Mouse (Mus musculus): ENCODE data around the gene Mroh2a.

The Mroh2a gene

DNA sequence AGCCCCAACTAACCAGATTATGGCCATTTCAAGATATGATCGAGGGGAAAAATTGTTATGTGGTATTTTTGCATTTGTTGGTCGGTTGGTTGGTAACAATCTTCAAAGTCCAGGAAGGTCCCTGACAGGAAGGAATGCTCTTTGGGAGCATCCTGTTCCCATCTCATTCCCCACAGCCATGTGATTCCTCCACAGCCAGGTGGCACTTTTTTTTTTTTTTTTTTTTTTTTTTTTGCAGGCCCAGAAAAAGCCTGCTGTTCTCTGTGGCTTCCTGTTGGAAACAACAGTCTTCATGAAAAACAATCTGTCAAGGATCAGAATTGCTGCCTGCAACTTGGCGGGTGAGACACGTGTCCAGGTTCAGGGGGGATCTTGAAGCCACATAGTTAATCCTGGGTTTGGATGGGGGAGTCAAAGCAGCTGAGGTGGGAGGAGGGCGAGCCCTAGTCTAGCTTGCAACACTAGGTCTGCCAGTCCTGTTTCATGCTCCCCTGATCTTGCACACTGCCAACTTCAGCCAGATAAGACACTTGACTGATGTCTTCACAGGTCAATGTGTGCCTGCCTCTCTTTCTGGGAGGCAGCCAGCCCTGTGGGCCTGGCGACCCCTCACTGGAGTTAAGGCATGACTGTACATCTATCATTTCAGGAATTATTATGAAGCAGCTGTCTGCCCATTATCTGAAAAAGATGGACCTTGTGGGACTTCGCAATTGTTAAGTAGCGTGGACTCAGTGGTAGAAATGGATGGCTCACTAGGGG lies 32.3 kb downstream of the Mroh2a start:
- no peak for DNase-seq (ENCODE audit: low read depth)

DNA sequence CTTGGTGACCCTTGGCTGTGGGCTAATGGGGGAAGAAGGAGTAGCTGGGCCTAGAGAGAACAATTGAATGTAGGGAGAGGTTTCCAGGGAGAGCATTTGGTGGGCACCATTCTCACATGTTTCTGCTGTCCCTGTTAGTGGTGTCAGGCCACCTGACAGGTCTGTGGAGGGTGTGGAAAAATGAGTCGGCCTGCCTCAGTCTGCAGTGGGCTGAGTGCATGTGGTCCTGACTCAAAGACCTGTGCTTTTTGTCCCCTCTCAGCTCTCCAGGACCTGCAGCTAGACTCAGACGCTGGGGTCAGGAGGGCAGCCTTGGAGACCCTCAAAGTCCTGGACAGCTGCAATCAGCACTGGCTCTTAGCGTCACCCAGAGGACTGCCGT lies 32.8 kb downstream of the Mroh2a start:
- DNase-seq (ENCODE audit: low read depth), result no peak

DNA sequence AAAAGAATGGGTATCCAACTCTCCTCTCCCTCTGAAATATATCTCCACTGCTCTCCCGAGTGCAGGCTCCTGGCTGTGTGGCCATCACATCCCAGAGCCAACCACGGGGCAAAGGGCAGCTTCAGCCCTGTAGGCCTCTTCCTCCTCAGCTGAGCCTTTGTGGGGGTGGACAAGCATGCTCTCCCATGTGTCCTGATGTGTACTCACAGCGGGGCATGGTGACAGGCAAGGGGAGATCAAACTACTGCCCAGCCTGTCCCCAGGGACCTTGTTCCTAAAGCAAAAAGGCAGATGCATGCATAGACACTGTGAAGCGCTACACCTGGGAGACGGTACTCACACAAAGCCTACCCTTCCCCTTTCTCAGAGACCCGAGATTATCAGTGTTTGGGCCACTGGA lies 33.3 kb downstream of the Mroh2a start:
- DNase-seq (ENCODE audit: low read depth), result no peak

DNA sequence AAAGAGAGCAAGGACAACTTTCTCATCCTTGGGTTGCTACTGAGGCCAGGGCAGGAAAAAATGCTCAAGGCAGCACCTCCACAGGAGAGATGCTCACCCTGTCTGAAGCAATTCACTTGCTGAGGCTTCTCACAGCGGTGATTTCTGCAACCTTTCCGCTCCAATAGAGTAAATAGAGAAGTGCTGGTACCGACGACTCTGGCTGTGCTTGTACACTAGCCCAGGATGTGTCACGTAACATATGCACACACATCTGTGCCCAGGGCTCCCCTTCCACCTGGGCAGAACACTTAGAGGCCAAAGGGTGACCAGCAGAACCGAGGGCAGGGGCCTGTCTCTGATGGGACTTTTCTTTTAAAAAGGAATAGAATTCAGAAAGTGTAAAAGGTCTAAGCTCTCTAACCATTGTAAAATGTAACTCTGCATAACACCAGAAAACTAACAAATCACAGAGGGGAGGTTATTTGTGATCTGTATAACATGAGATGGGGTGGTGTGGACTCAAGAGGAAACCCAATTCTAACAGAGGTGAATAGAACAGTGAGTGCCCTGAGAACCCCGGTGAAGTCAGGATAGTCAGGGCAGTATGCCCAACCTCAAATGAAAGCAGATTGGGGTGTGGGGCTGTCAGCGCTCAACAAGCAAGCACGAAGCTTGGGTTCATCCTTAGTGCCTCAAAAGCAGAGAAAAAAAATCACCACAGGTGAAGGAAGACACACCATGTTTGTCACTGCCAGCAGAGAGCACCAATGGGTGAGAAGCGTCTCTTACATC lies 34.0 kb downstream of the Mroh2a start:
- DNase-seq (ENCODE audit: low read depth), result no peak

DNA sequence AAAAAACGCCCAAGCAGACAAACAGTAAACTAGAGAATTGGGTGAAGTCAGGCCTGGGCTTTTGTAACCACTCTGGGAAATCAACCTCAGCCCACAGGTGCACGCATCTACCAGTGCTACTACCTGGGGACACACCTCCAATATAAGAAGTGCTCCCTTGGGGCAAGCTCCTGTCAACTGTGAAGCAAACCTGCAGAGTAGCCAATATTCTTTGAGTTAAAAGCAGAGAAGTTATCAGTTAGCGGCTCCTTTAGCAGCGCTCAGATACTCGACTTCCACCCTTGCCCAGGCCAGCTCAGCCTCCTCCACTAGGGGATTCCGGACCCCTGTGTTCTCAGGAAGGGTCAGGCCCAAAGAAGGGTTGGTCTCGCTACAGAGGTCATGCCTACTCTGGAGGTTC lies 34.9 kb downstream of the Mroh2a start:
- DNase-seq (ENCODE audit: low read depth), result no peak

DNA sequence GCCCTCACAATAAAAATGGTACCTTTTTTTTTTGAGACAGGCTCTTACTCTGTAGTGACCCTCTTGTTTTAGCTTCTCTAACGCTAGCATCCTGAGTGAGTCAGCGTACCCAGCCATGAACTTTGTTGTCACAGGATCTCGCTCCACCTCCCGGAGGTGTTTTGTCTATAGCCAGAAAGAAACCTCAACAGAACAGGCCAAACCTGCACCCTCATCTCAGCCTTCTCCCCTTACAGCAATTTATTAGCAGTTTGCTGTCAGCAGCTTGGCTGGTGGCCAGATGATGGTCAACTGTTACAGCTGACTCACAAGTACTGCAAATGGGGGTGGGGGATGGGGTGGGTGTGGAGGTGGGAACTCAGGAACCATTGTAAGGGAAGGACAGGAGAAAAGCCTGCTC lies 35.5 kb downstream of the Mroh2a start:
- DNase-seq (ENCODE audit: low read depth), result no peak

DNA sequence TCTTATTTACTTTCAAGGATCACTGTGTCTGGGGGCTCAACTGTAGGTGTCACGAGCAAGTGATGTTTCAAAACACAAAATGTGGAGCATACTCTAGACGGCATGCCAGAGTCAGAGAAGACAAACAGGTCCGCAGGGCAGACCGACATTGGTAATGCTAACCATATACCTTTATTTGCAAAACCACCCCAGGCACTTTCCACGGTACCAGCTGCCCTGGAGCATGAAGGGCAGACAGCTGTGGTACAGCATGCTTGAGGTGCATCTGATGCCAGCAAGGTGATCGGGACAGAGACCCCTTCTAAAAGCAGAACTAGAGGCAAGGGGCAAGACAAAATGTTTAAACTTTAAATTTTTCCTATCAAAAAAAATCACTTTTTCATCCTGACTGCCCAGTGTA lies 36.2 kb downstream of the Mroh2a start:
- no peak for DNase-seq (ENCODE audit: low read depth)

DNA sequence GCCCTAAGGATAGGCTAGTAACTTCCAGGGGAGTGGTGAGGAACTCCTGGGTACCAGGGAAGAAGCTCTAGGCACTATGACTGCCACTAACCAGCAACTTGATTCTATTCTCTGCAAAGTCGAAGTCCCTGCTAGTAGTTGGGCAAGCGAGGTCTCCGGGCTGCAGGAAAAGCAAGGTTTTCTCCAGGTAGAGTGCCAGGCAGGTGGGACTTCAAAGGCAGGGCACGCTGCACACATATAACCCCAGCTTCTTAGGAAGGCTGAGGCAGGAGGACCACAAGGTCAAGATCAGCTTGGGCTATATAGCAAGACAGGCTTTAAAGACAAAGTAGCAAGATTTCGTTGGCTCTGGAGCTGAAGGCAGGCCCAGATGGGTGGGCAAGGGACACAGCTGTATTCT lies 37.0 kb downstream of the Mroh2a start:
- DNase-seq (ENCODE audit: low read depth), result no peak

DNA sequence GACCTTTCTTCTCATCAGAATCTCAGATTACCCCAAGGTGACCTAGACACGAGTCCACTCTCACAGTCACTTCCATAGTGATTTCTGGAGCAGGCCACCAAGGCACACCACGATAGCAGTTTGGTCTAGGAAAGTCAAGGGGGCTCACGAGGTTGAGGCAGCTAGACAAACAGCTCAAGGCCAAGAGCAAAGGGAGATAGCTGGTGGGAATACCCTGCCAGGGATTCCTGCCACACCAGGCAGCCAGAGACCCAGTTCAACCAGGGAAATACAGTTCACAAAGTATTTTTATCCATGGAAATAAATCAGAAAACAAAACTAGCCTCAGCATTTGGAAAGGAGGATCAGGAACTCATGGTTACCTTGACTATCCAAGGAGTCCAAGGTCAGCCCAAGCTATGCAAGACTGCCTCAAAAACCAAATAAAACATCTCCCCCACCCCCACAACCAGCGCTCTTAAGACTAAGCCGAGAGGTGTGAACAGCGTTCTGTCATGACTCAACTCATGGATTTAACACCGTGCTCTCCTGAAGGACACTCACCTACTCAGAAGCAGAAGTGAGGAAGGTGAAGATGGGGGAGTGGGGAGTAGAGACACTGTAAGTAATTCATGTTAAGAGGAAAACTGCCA lies 37.6 kb downstream of the Mroh2a start:
- no peak for DNase-seq (ENCODE audit: low read depth)

DNA sequence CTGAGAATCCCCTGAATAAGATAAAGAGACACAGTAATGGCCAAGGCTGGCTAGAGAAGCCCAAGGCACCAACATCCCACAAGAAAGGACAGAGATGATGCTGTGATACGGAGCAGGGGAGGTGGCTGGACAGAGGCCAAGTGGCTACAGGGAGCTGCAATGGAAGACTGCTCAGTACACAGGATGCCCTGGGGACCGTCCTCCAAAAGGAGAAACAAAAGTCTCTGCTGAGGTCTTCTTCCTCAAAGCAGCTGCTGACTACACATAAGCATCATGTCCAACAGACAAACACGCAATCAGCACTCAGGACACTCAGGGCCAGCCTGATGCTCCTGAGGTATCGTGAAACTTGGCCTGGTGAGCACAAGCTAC lies 38.1 kb downstream of the Mroh2a start:
- DNase-seq (ENCODE audit: low read depth), result no peak

DNA sequence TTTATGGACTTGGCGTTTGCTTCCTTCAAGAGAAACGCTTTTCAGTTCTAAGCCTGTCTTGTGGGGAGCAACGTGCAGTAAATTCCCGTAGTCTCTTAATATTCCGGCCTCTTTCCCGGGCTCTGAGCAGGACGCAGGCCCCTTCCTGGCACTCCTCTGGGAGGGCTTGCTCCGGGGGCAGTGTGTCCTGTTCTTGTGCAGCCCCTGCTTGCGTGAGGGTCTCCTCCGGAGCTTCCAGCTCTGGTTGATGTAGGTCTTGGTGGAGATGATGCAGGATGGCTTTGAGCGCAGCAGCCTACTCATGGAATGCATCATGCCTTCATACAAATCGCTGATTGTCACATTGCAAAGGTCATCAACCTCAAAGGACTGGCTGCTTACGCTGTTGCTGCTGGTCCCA lies 39.3 kb downstream of the Mroh2a start:
- no peak for DNase-seq (ENCODE audit: low read depth)

DNA sequence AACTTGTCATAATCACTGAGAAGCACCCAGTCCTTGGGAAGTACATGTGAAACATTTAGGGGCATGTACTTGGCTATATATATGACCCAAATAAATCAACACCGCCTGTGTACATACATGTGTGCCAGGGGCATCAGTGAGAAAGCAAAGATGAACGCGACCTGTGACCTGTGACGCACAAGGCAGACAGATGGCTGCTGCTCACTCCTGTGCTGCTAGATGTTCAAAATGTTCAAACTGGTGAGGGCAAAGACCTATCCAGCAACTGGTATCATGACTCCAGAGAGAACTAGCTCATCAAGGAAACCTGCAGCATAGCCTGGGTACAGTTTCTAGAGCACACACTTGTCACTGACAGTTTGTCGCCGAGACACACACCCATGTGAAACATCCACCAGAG lies 40.7 kb downstream of the Mroh2a start:
- DNase-seq (ENCODE audit: low read depth), result no peak

DNA sequence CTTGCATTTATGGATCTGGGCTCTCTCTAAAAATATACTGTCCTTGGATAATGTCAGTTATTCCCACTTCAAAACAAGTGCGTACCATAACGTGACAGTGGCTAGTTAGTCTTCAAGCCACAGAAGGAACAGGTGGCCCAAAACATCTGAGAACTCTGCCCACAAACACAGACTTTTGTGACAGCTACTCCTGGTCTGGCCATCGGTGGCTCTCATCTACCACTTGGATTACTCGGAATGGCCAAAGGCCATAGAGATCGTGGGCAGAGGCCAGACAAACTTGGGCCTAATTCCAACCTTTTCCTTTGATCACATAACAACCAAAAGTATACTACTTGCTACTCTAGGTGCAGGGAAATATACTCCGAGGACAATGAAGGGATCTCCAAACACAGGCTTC lies 41.3 kb downstream of the Mroh2a start:
- no peak for DNase-seq (ENCODE audit: low read depth)

DNA sequence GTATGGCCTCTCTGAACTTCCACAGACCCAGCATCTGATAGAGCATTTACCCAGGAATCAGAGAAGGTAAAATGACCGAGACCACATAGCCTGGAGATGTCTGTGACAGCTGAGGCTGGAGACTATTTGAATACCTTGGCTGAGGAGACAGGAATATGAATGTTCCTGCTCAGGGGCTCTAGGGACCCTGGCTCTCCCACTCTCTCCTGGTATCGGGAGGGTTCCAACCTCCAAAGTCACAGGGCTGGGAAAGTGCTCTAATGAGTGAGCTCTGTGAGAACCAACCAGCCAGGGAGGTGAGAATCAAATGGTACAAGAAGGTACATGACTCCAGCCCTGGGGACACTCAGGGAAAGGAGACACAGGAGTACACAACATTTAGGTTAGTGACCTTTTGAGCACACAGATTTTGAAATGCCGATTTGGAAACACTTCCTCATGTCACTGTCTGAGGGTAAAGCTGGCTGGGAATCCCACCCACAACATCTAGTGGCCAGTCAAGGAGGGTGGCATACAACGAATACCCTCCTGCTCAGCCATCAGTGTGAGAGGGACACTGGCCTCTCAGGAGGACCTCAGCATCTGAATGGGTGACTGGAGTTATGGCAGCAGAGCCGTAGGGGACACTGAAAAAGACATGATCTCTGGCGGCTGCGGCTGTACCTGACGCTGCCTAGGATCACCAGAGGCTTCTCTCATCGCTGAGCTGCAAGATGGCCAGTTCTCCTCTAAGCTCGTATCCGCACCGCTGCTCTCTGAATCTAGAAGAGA lies 42.9 kb downstream of the Mroh2a start:
- no peak for DNase-seq (ENCODE audit: low read depth)

DNA sequence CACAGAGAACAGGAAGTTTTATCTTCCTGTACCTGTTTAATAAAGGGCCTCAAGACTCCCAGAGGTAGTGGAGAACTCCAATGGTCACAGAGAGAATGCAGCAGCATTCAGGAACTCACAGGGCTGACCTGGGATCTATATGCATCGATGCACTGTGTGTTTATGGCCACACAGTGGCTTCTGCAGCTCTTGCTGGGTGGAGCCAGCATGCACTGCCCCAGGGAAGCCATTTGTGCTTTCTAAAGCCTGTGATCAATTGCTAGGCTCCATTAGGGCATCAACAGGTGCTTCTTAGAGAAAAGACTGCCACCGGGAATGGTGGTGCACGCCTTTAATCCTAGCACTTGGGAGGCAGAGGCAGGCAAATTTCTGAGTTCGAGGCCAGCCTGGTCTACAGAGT lies 46.1 kb downstream of the Mroh2a start:
- DNase-seq (ENCODE audit: low read depth), result no peak

DNA sequence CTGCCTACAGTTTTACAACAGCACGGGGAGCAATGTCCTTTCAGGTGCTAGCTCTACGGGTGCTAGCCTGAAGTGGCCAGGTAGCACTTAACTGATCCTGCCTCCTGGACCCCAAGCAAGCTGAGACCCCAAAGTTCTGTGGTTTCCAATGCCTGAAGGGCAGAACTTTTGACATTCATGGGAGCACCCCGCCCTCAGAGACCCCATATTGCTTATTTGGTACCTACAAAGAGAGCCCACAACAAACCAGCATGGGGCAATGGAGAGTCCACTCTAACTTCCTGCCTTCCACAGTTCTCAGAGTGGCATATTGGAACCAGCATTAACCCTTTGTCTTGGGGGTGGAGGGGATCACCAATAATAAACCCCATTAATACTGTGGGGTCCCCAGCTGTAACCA lies 46.5 kb downstream of the Mroh2a start:
- DNase-seq (ENCODE audit: low read depth), result no peak

DNA sequence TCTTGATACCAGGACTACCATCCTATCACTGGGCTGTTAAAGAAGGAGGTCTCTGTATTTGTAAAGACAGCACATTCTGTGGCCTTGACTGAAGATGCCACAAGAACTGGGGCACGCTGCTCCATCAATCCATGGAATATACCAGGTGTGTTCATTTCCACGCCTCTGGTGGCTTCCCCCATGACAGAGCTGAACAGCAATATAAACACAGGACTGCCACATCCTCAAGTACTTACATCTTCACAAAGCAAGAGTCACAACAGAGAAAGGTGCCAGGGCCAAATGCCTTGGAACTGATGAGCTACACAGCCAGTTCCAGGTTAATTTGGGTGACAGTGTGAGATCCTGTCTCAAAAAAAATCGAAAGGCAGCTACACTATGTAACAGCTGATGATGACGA lies 47.0 kb downstream of the Mroh2a start:
- DNase-seq (ENCODE audit: low read depth), result no peak

DNA sequence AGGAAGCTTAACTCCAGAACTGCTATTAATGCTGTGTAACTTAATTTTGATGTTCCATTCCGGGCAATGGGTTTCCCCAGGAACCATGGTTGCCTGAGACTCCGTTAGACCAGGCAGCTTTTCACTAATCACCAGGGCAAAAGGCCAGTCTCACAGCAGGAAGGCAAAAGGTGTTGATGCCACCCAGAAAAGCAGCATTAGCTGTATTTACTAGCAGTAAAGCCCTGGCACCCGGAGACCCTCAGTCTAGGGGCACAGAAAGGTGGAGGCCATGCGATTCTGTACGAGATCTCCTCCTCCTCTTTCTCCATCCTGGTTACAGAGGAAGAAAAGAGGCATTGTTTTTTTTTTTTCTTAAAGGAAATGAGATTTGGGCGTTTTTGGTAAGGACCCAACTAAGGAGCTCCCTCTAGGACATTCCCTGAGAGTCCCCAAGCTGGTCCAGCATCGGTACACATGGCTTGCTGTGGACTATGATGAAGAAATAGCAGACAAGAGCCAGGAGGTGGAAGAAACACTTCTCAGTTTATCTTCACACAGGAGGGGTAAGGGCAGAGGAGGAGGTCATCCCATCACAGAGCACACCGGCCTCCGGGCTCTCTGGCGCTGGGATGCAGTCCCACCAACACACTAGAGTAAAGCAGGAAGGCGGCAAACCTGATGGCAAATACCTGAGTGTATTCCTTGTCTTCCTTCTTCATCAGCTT lies 47.7 kb downstream of the Mroh2a start:
- no peak for DNase-seq (ENCODE audit: low read depth)

DNA sequence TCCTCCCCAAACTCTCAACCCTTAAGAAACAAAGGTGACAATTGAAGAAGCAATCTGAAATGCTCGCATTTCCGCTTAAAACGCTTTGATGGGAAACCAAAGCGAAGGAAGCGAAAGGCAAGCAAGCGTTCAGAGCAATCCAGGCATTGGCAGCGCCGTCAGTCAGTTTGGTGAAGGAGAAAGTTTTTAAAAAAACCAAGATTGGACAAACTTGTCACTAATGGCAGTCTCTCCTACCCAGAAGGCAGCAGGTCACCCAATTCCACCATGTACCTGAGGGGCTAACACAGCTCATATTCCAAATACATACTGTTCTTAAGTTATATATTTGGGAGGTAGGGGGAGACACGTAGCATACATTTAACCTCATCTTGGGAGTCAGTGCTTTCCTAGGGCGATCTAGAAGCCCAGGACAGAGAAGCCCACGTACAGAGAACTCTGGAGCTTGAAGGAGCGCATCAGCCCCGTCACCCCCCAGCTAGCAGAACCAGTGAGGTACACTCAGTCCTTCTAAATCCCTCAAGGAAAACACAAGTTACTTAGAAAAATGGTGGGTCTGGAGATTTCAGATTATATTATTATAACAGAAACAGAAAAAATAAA lies 48.4 kb downstream of the Mroh2a start:
- no peak for DNase-seq (ENCODE audit: low read depth)

DNA sequence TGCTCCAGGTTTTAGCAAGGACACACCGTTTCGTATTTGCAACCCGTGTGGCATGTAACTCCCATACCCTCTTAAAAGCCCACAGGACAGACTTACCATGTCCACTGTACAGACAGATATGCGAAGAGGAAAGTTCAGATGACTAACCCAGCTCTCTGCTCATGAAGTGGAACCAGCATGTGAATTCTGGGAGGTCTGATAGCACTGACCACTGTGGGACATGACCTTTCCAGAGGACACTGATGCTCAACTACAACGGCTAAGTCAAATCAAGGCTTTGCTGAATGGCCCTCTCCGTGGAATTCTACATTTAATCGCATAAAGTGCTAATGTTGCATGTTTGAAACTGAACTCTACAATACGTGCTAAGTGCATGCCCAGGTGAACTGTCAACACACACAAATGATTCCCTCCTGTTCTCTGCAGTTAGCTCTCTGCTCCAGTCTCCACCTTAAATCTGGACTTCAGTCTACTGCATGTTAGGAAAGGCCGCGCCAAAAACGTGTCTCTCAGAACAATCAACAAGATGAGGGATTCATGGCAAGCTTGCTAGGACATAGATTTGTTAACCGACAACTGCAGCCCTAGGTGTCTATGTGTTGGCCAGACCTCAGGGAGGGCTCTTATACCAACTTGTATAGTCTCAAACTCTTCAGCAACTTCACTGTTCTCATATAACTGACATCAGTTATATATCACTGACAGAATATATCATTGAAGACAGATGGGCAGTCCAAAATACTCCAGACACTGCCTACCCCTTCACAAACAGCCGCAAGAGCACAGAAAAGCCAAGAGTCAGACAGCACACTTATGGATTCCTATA lies 49.1 kb downstream of the Mroh2a start:
- no peak for DNase-seq (ENCODE audit: low read depth)
